Mouse (Mus musculus): ENCODE measurements at regions not wholly inside any gene's neighbourhood (a gene's known extent, or its start where the extent isn't known, plus 50 kb on each side); places are given as distances from the start of the nearest gene placed in this dataset.

DNA sequence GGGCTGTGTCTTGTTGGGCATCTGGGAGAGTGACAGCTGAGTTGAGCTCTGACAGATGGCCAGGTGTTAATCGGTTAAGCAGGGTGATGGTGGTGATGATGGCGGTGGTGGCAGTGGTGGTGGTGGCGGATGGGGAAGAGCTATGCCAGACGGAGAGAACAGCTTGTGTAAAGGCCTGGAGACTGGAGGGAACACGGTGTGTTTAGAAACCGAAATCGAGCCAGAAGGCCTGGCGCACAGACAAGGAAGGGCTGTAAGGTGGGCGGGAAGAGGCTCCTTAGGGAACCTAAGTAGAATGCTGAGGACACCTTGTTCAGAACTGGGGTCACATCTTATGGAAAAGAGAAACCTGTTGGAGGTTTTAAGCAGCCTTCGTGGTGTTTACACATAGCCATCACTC, 698.5 kb downstream of the Hs3st4 start:
- H3K9ac ChIP-seq (ENCODE audit: control insufficient read depth, low read depth, low read length, poor library complexity, severe bottlenecking), result no peak overlapping the region
- TF ChIP-seq GABPA (IDR thresholded peaks at IDR 0.05; ENCODE audit: low read depth, low read length) (no peak), RCOR1 (IDR thresholded peaks at IDR 0.05; ENCODE audit: low read depth, low read length) (no peak), NELFE (IDR thresholded peaks at IDR 0.05; ENCODE audit: low read depth, low read length) (no peak), E2F4 (IDR thresholded peaks at IDR 0.05; ENCODE audit: borderline replicate concordance, low read depth, low read length) (no peak), ZNF384 (IDR thresholded peaks at IDR 0.05; ENCODE audit: low read depth, low read length) (no peak)
- H3K4me3 ChIP-seq (ENCODE audit: control insufficient read depth in 1 of 2, insufficient read depth in 1 of 2, low read depth in 2 of 2, low read length in 2 of 2), result no peak overlapping the region
- no peaks in the 10 kb centered on the region for H3K9me3 ChIP-seq (replicated peaks; ENCODE audit: insufficient read depth, low read length)
- H3K27ac ChIP-seq (ENCODE audit: control insufficient read depth, low read depth, low read length), result no peak overlapping the region
- DNase-seq (ENCODE audit: low read depth, low spot score), result no peak
- H3K36me3 ChIP-seq (ENCODE audit: control insufficient read depth in 1 of 2, insufficient read depth in 2 of 2, low read length in 2 of 2), result no peaks in the 10 kb centered on the region
- no peaks in the 10 kb centered on the region for H3K27me3 ChIP-seq (ENCODE audit: control insufficient read depth in 1 of 2, insufficient read depth in 2 of 2, low read length in 2 of 2)
- no peaks in the 10 kb centered on the region for H3K79me2 ChIP-seq (ENCODE audit: control insufficient read depth, insufficient read depth, low read length, poor library complexity)
- no peaks in the 10 kb centered on the region for H3K4me1 ChIP-seq (ENCODE audit: control insufficient read depth in 1 of 2, insufficient read depth in 2 of 2, low read length in 2 of 2)

DNA sequence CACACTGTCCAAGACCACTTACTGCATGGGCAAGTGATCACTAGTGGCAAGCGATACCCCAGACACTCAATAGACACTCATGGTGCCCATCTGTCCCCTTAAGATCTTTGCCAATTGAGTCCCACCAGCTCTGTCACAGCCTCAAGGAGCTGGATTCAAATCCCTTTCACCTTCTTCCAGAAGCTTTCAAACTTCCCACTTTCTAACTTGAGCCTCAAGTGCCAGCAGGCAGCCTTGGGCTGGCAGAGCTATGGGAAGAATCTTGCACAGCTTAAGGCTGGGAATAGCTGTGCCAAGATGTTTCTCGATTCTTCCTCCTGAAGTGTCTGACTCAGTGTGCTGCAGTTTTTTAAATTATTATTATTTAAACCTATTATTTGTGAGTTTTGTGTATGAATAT, 699.2 kb downstream of the Hs3st4 start:
- Histone ChIP-seq H3K27me3 (ENCODE audit: control insufficient read depth in 1 of 2, insufficient read depth in 2 of 2, low read length in 2 of 2) (no peaks in the 10 kb centered on the region), H3K36me3 (ENCODE audit: control insufficient read depth in 1 of 2, insufficient read depth in 2 of 2, low read length in 2 of 2) (no peaks in the 10 kb centered on the region), H3K4me3 (ENCODE audit: control insufficient read depth in 1 of 2, insufficient read depth in 1 of 2, low read depth in 2 of 2, low read length in 2 of 2) (no peak overlapping the region), H3K4me1 (ENCODE audit: control insufficient read depth in 1 of 2, insufficient read depth in 2 of 2, low read length in 2 of 2) (no peaks in the 10 kb centered on the region), H3K79me2 (ENCODE audit: control insufficient read depth, insufficient read depth, low read length, poor library complexity) (no peaks in the 10 kb centered on the region), H3K9ac (ENCODE audit: control insufficient read depth, low read depth, low read length, poor library complexity, severe bottlenecking) (no peak overlapping the region), H3K27ac (ENCODE audit: control insufficient read depth, low read depth, low read length) (no peak overlapping the region), H3K9me3 (replicated peaks; ENCODE audit: insufficient read depth, low read length) (no peaks in the 10 kb centered on the region)
- TF ChIP-seq GABPA (IDR thresholded peaks at IDR 0.05; ENCODE audit: low read depth, low read length) (no peak), UBTF (IDR thresholded peaks at IDR 0.05; ENCODE audit: borderline replicate concordance, insufficient read depth, low read depth, low read length) (no peak), TCF12 (IDR thresholded peaks at IDR 0.05; ENCODE audit: low read depth, low read length) (no peak), KAT2A (conservative IDR thresholded peaks at IDR 0.05; ENCODE audit: low read depth, low read length) (no peak), MXI1 (IDR thresholded peaks at IDR 0.05; ENCODE audit: low read depth, low read length) (no peak), TBP (IDR thresholded peaks at IDR 0.05; ENCODE audit: low read depth, low read length) (no peak), CHD1 (IDR thresholded peaks at IDR 0.05; ENCODE audit: low read depth, low read length) (no peak), SMC3 (IDR thresholded peaks at IDR 0.05; ENCODE audit: low read depth, low read length) (no peak), POLR2AphosphoS2 (IDR thresholded peaks at IDR 0.05; ENCODE audit: low read length) (no peak)
- no peak for DNase-seq (ENCODE audit: low read depth, low spot score)

DNA sequence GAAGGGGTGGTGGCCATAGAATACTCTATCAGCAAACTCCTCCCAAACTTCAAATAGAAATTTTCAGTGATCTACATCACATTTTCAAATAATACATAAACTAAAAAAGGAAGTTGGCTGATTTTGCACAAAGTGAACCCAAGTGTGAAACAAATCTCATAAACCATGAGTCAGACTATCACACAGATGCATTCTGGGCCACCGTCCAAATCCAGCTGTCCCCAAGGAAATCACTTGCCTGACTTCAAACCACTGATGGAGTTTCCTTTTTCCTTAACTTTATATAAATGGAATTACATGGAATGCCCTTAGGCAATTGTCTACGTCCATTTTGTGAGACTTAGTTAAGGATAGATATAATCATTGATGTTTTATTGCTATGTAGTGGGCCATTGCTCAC, 702.8 kb downstream of the Hs3st4 start:
- DNase-seq (ENCODE audit: low read depth, low spot score), result no peak
- H3K36me3 ChIP-seq (ENCODE audit: control insufficient read depth in 1 of 2, insufficient read depth in 2 of 2, low read length in 2 of 2), result no peaks in the 10 kb centered on the region
- H3K4me1 ChIP-seq (ENCODE audit: control insufficient read depth in 1 of 2, insufficient read depth in 2 of 2, low read length in 2 of 2), result no peaks in the 10 kb centered on the region
- H3K9me3 ChIP-seq (replicated peaks; ENCODE audit: insufficient read depth, low read length), result no peaks in the 10 kb centered on the region
- H3K4me3 ChIP-seq (ENCODE audit: control insufficient read depth in 1 of 2, insufficient read depth in 1 of 2, low read depth in 2 of 2, low read length in 2 of 2), result no peak overlapping the region
- H3K27me3 ChIP-seq (ENCODE audit: control insufficient read depth in 1 of 2, insufficient read depth in 2 of 2, low read length in 2 of 2), result no peaks in the 10 kb centered on the region
- no peaks in the 10 kb centered on the region for H3K79me2 ChIP-seq (ENCODE audit: control insufficient read depth, insufficient read depth, low read length, poor library complexity)
- no peak overlapping the region for H3K27ac ChIP-seq (ENCODE audit: control insufficient read depth, low read depth, low read length)
- H3K9ac ChIP-seq (ENCODE audit: control insufficient read depth, low read depth, low read length, poor library complexity, severe bottlenecking), result no peak overlapping the region
- TF ChIP-seq POLR2AphosphoS2 (IDR thresholded peaks at IDR 0.05; ENCODE audit: low read length) (no peak), MAFK (IDR thresholded peaks at IDR 0.05; ENCODE audit: borderline replicate concordance, low read depth, low read length) (no peak), KAT2A (conservative IDR thresholded peaks at IDR 0.05; ENCODE audit: low read depth, low read length) (no peak), POLR2A (IDR thresholded peaks at IDR 0.05; ENCODE audit: control insufficient read depth in 1 of 2, insufficient read depth in 1 of 2, low read depth in 1 of 2, low read length in 2 of 2, poor library complexity in 1 of 2) (no peak), SMC3 (IDR thresholded peaks at IDR 0.05; ENCODE audit: low read depth, low read length) (no peak), ZNF384 (IDR thresholded peaks at IDR 0.05; ENCODE audit: low read depth, low read length) (no peak), EP300 (IDR thresholded peaks at IDR 0.05; ENCODE audit: low read depth in 1 of 2, low read length in 2 of 2) (no peak), TBP (IDR thresholded peaks at IDR 0.05; ENCODE audit: low read depth, low read length) (no peak), RCOR1 (IDR thresholded peaks at IDR 0.05; ENCODE audit: low read depth, low read length) (no peak)

All from MEL (cell line).